Mouse (Mus musculus) heart, adult 2 months (tissue): ENCODE data around the gene Mrps12. TPM values are rescaled to one million over a fixed set of nuclear protein-coding genes. Genes with fewer than 3 reads are reported as not detected.

Experiments used
- DNase-seq, 2 experiments: peaks; one replicate each; pipeline ENCODE4 v3.0.0; 2021
- H3K27ac ChIP-seq: fragments of 200-600 bp; 2 replicates; pipeline ENCODE4 v1.8.1; 2022
- H3K27me3 ChIP-seq: fragments of 200-500 bp; 2 replicates; pipeline ENCODE4 v1.6.1; 2012; ENCODE audit warnings: mild to moderate bottlenecking, low read length, inconsistent platforms, mixed read lengths; ENCODE audit not compliant: control insufficient read depth, insufficient read depth
- H3K36me3 ChIP-seq: fragments of 200-500 bp; 2 replicates; pipeline ENCODE4 v1.6.1; 2012; ENCODE audit warnings: low read length, inconsistent platforms; ENCODE audit not compliant: control insufficient read depth, insufficient read depth
- H3K4me1 ChIP-seq: fragments of 200-500 bp; 2 replicates; pipeline ENCODE4 v1.6.1; 2011; ENCODE audit warnings: low read length; ENCODE audit not compliant: control insufficient read depth, insufficient read depth
- H3K4me3 ChIP-seq: fragments of 200-600 bp; 2 replicates; pipeline ENCODE4 v1.8.1; 2022
- H3K79me2 ChIP-seq: fragments of 200-500 bp; replicated peaks from 2 replicates; pipeline ENCODE4 v1.6.1; 2012; ENCODE audit warnings: mild to moderate bottlenecking, inconsistent platforms, low read length, moderate library complexity, mixed read lengths; ENCODE audit not compliant: control insufficient read depth, insufficient read depth
- H3K9ac ChIP-seq: fragments of 200-500 bp; 2 replicates; pipeline ENCODE4 v1.6.1; 2012; ENCODE audit warnings: low read depth, mild to moderate bottlenecking, control low read depth, inconsistent platforms, low read length, mixed read lengths
- CTCF ChIP-seq: fragments of 200-600 bp; IDR thresholded peaks from 2 replicates; pipeline ENCODE4 v1.8.1; 2022; ENCODE audit warnings: antibody characterized with exemption, mild to moderate bottlenecking, moderate library complexity
- EP300 ChIP-seq: fragments of 200-500 bp; IDR thresholded peaks from 2 replicates; pipeline ENCODE4 v1.6.1; 2011; ENCODE audit warnings: low read depth, low read length, control low read depth; ENCODE audit not compliant: insufficient read depth
- POLR2A ChIP-seq: fragments of 200-500 bp; IDR thresholded peaks from 2 replicates; pipeline ENCODE4 v1.6.1; 2011; ENCODE audit warnings: mild to moderate bottlenecking, low read depth, low read length, control low read depth; ENCODE audit not compliant: insufficient read depth
- WGBS: fragments of 180-500 bp; shearing (Covaris S2); methylation state at CpG from one replicate; pipeline ENCODE4 v1.1.7; 2018; 5-methylcytosine and 5-hydroxymethylcytosine counted together
- intact Hi-C: fragments of 180-260 bp; cut with DNase I; formaldehyde crosslinking; loops from one replicate; pipeline ENCODE4 v1.15.1; 2025
- polyA plus RNA-seq: library from polyadenylated mRNA; depleted of rRNA; stranded (reverse); fragments of >200 nt; gene quantifications from 2 replicates; pipeline ENCODE4 v1.2.3, GENCODE M21; 2012
- total RNA-seq, 2 experiments: library from RNA; stranded (reverse); gene quantifications; 2 replicates each; pipeline ENCODE4 v1.2.3; 2021

Gene Mrps12
- total and polyA plus RNA-seq, 3 experiments, result 47.8 to 57.3 (median 51.9) TPM

GRCm38 (mm10) chr7:28732341-28733142 lies 9.1 kb downstream of the Mrps12 start:
- TF ChIP-seq POLR2A, result no peak
- no peaks in the 10 kb centered on the region for H3K79me2 ChIP-seq
- no peaks in the 10 kb centered on the region for H3K27me3 ChIP-seq
- peak; percentile 76 to 81 for DNase-seq
- intact Hi-C loops, result no loop called here
- no peaks in the 10 kb centered on the region for H3K4me1 ChIP-seq
- peak overlapping the region; percentile 24 for H3K4me3 ChIP-seq
- H3K9ac ChIP-seq, result peak overlapping the region; percentile 39; the same call in 1 of the 2 replicates
- H3K36me3 ChIP-seq, result no peaks in the 10 kb centered on the region
- H3K27ac ChIP-seq, result no peak overlapping the region
- 8% methylated on average over 58 of the region's 58 CpGs for WGBS

GRCm38 (mm10) chr7:28727649-28728340 lies 13.8 kb downstream of the Mrps12 start:
- Histone ChIP-seq H3K27me3 (no peaks in the 10 kb centered on the region), H3K79me2 (no peaks in the 10 kb centered on the region), H3K36me3 (no peaks in the 10 kb centered on the region), H3K27ac (no peak overlapping the region), H3K4me1 (no peaks in the 10 kb centered on the region), H3K9ac (no peak overlapping the region), H3K4me3 (no peak overlapping the region)
- intact Hi-C loops, result loop anchor here (10.0 kb wide), 1 partner anchor 123 kb away; no protein-coding TSS in a partner anchor
- DNase-seq, result no peak
- WGBS, result 45% methylated on average over 10 of the region's 10 CpGs
- TF ChIP-seq POLR2A (no peak), EP300 (no peak), CTCF (peak; percentile 53)

- TF ChIP-seq POLR2A (no peak), EP300 (no peak), CTCF (peak; percentile 97)
- Histone ChIP-seq H3K4me3 (no peak overlapping the region), H3K4me1 (no peaks in the 10 kb centered on the region), H3K36me3 (no peaks in the 10 kb centered on the region), H3K27ac (no peak overlapping the region), H3K9ac (no peak overlapping the region), H3K27me3 (no peaks in the 10 kb centered on the region), H3K79me2 (no peaks in the 10 kb centered on the region)
- DNase-seq, result peak; percentile 54 to 56
- 12% methylated on average over 14 of the region's 14 CpGs for WGBS
- intact Hi-C loops, result loop anchor here (10.0 kb wide), 1 partner anchor 122 kb away; no protein-coding TSS in a partner anchor
These were observed 15.0 kb downstream of the Mrps12 start for GRCm38 (mm10) chr7:28726600-28726999.

- no peaks in the 10 kb centered on the region for H3K36me3 ChIP-seq
- intact Hi-C loops, result loop anchor here (2.0 to 10.0 kb wide), 2 partner anchors 120 to 274 kb away; partner anchors contain the start of gene Lrfn1
- no peak for DNase-seq
- no peak overlapping the region for H3K9ac ChIP-seq
- H3K27me3 ChIP-seq, result no peaks in the 10 kb centered on the region
- no peaks in the 10 kb centered on the region for H3K4me1 ChIP-seq
- TF ChIP-seq POLR2A (no peak), EP300 (no peak), CTCF (no peak)
- WGBS, result 96% methylated on average over 2 of the region's 2 CpGs
- no peaks in the 10 kb centered on the region for H3K79me2 ChIP-seq
- no peak overlapping the region for H3K27ac ChIP-seq
- H3K4me3 ChIP-seq, result no peak overlapping the region
These were observed 17.0 kb downstream of the Mrps12 start for GRCm38 (mm10) chr7:28724613-28725012.

- no peak for TF ChIP-seq POLR2A
- no peak for TF ChIP-seq CTCF
- TF ChIP-seq EP300, result no peak
- H3K27me3 ChIP-seq, result no peaks in the 10 kb centered on the region
- H3K9ac ChIP-seq, result no peak overlapping the region
- H3K27ac ChIP-seq, result no peak overlapping the region
- no peak overlapping the region for H3K4me3 ChIP-seq
- WGBS, result 91% methylated on average over 7 of the region's 7 CpGs
- intact Hi-C loops, result loop anchor here (10.0 kb wide), 1 partner anchor 117 kb away; no protein-coding TSS in a partner anchor
- H3K79me2 ChIP-seq, result no peaks in the 10 kb centered on the region
- no peaks in the 10 kb centered on the region for H3K36me3 ChIP-seq
- H3K4me1 ChIP-seq, result no peaks in the 10 kb centered on the region
- DNase-seq, result no peak
These were observed 19.5 kb downstream of the Mrps12 start for GRCm38 (mm10) chr7:28722079-28722478.

GRCm38 (mm10) chr7:28720753-28721537 lies 20.7 kb downstream of the Mrps12 start:
- no peaks in the 10 kb centered on the region for H3K4me1 ChIP-seq
- WGBS, result 82% methylated on average over 3 of the region's 3 CpGs

More at GRCm38 (mm10) chr7:28720753-28721537, 20.7 kb downstream of the Mrps12 start:
- Histone ChIP-seq H3K27me3 (no peaks in the 10 kb centered on the region), H3K27ac (no peak overlapping the region), H3K9ac (no peak overlapping the region), H3K4me3 (no peak overlapping the region), H3K36me3 (no peaks in the 10 kb centered on the region), H3K79me2 (no peaks in the 10 kb centered on the region)
- intact Hi-C loops, result loop anchor here (10.0 kb wide), 1 partner anchor 116 kb away; no protein-coding TSS in a partner anchor
- DNase-seq, result no peak
- TF ChIP-seq POLR2A (no peak), CTCF (no peak), EP300 (no peak)
